Mouse (Mus musculus) cerebellum, adult 18-20 months (tissue): ENCODE results near the gene Gm14434.
"Not testable (repeated sequence)": the region's sequence is repeated elsewhere in the genome, so short reads cannot be mapped to it uniquely, and the experiment has no call there.

Source experiments
- DNase-seq, 2 experiments: peaks; one replicate each; pipeline ENCODE4 v3.0.0; 2021

Gene Gm14434

DNA sequence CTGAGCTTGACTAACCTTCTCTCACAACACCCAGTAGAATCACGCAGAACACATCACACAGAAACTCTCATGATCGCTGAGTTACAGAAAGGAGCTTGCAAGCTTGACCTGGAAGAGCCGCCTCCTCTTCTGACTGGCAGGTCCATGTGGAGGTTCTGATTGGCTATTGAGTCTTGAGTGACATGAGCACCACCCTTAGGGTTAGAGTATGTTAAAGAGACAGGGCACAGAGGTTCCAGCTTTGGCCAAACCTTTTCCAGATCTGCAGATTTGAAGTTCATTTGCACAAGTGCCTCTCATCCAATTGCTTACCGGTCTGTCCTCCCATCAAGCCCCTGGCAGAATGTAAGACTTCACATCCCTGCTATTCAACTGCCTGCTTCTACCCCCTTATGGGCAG is at the start of gene Gm14434:
Gene Gm14434 (minus strand): TSS at position 101 of the 400 bp plus-strand sequence.
- DNase-seq, result not testable (repeated sequence)

DNA sequence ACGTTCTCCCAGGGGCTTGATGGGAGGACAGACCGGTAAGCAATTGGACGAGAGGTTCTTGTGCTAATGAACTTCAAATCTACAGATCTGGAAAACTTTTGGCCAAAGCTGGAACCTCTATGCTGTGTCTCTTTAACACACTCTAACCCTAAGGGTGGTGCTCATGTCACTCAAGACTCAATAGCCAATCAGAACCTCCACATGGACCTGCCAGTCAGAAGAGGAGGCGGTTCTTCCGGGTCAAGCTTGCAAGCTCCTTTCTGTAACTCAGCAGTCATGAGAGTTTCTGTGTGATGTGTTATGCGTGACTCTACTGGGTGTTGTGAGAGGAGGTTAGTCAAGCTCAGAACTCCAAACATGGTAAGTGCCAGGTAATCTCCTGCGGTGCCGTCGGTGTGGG is 34.2 kb upstream of the Gm14434 start, which contains the start of gene Zfp967:
Gene Zfp967 (plus strand): TSS at position 301 of the 400 bp plus-strand sequence.
- DNase-seq, result not testable (repeated sequence)

- DNase-seq, result not testable (repeated sequence)
Measured at GRCm38 (mm10) chr2:176423294-176423693, 63.3 kb downstream of the Gm14434 start, which contains the start of gene Gm14435. TSS of gene Gm14435 (plus strand) at chr2:176423594.
